Mouse (Mus musculus) neural tube, embryonic 12.5 days (tissue): ENCODE measurements around the gene Bckdha. TPM values are rescaled to one million over a fixed set of nuclear protein-coding genes. Genes with fewer than 3 reads are reported as not detected.
A peak's percentile ranks its signal among the peaks of the same experiment; 100 is the strongest.

Experiments
- ATAC-seq: fragments of 200-750 bp; cut with Nextera tagmentation; 2 replicates; pipeline ENCODE4 v1.8.0; 2017; ENCODE audit warnings: low read depth, mild to moderate bottlenecking, moderate TSS enrichment, moderate library complexity; ENCODE audit not compliant: low FRiP score
- H3K27ac ChIP-seq: fragments of 300-500 bp; sonication (generic); 2 replicates; pipeline ENCODE4 v1.5.1; 2016
- H3K27me3 ChIP-seq: fragments of 300-500 bp; sonication (generic); replicated peaks from 2 replicates; pipeline ENCODE4 v1.6.1; 2016; ENCODE audit warnings: mild to moderate bottlenecking
- H3K36me3 ChIP-seq: fragments of 300-500 bp; sonication (generic); 2 replicates; pipeline ENCODE4 v1.6.1; 2016; ENCODE audit warnings: mild to moderate bottlenecking
- H3K4me1 ChIP-seq: fragments of 300-500 bp; sonication (generic); 2 replicates; pipeline ENCODE4 v1.6.1; 2016
- H3K4me2 ChIP-seq: fragments of 300-500 bp; sonication (generic); replicated peaks from 2 replicates; pipeline ENCODE4 v1.6.1; 2016; ENCODE audit warnings: mild to moderate bottlenecking
- H3K4me3 ChIP-seq: fragments of 300-500 bp; sonication (generic); 2 replicates; pipeline ENCODE4 v1.5.1; 2016
- H3K9ac ChIP-seq: fragments of 300-500 bp; sonication (generic); 2 replicates; pipeline ENCODE4 v1.6.1; 2016; ENCODE audit warnings: mild to moderate bottlenecking
- H3K9me3 ChIP-seq: fragments of 300-500 bp; sonication (generic); 2 replicates; pipeline ENCODE4 v1.6.1; 2016; ENCODE audit warnings: mild to moderate bottlenecking
- WGBS: fragments of 180-500 bp; shearing (Covaris S2); methylation state at CpG from one replicate; pipeline ENCODE4 v1.1.7; 2016; 5-methylcytosine and 5-hydroxymethylcytosine counted together
- polyA plus RNA-seq: library from polyadenylated mRNA; unstranded; fragments of >200 nt; fragmentation: Nextera tagmentation; extraction: Ambion mirVana; gene quantifications from 2 replicates; pipeline ENCODE4 v1.2.1, GENCODE M21; 2016

Gene Bckdha
- polyA plus RNA-seq, 1 experiment from 2014 or later: 48.4 TPM

DNA sequence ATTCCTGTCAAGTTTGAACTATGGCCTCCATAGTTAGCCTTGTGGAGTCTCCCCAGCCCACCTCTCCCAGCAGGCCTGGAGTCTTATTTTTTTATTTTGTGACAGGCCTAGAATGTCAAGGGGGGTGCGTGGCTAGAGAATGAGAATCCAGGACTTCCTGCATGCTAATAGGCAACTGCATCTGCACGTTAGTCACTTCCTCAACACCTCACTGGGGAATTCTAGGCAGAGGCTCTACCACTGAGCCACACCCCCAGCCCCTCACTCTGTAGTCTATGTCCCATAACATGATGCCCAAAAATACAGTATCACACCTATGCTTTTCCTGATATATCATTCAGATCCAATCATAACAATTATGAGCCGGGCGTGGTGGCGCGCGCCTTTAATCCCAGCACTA is 18.2 kb upstream of the Bckdha start:
- ATAC-seq: no peak
- no peaks in the 10 kb centered on the region for H3K9me3 ChIP-seq
- WGBS: 88% methylated on average over 7 of the region's 7 CpGs
- no peak overlapping the region for H3K4me2 ChIP-seq
- no peak overlapping the region for H3K9ac ChIP-seq
- H3K36me3 ChIP-seq: no peaks in the 10 kb centered on the region
- H3K27ac ChIP-seq: peak overlapping the region; percentile 22; the same call in 1 of the 2 replicates
- H3K27me3 ChIP-seq: peaks cover 33% of the 10 kb centered on the region
- peaks cover 10% of the 10 kb centered on the region; the same call in 1 of the 2 replicates for H3K4me1 ChIP-seq
- no peak overlapping the region for H3K4me3 ChIP-seq

- peaks cover 33% of the 10 kb centered on the region for H3K27me3 ChIP-seq
- no peak for ATAC-seq
- no peaks in the 10 kb centered on the region for H3K36me3 ChIP-seq
- no peak overlapping the region for H3K4me3 ChIP-seq
- H3K9ac ChIP-seq: no peak overlapping the region
- 63% methylated on average over 15 of the region's 15 CpGs for WGBS
- H3K9me3 ChIP-seq: no peaks in the 10 kb centered on the region
- no peak overlapping the region for H3K4me2 ChIP-seq
- peaks cover 7% of the 10 kb centered on the region; the same call in 1 of the 2 replicates for H3K4me1 ChIP-seq
- H3K27ac ChIP-seq: no peak overlapping the region
Observed at GRCm38 (mm10) chr7:25676085-25676781, 17.5 kb upstream of the Bckdha start.

GRCm38 (mm10) chr7:25675405-25675804 is 16.6 kb upstream of the Bckdha start:
- ATAC-seq: no peak
- H3K9me3 ChIP-seq: no peaks in the 10 kb centered on the region
- H3K4me2 ChIP-seq: peak overlapping the region; percentile 56
- no peak overlapping the region for H3K4me3 ChIP-seq
- WGBS: 42% methylated on average over 6 of the region's 6 CpGs
- peaks cover 33% of the 10 kb centered on the region for H3K27me3 ChIP-seq
- H3K4me1 ChIP-seq: 0 out of 2 replicates have a peak, but pooled peaks cover 6% of the 10 kb centered on the region
- H3K9ac ChIP-seq: no peak overlapping the region
- H3K36me3 ChIP-seq: no peaks in the 10 kb centered on the region
- no peak overlapping the region for H3K27ac ChIP-seq

- Histone ChIP-seq H3K4me1 (0 out of 2 replicates have a peak, but pooled peaks cover under 1% of the 10 kb centered on the region), H3K9ac (peak within 1 kb of the TSS; percentile 44; the same call in 1 of the 2 replicates), H3K4me3 (peak within 1 kb of the TSS; percentile 19), H3K27me3 (peaks cover 33% of the 10 kb centered on the region), H3K4me2 (peak within 1 kb of the TSS; percentile 56), H3K27ac (no peak within 1 kb of the TSS), H3K36me3 (no peaks in the 10 kb centered on the region), H3K9me3 (no peaks in the 10 kb centered on the region)
- ATAC-seq: peak; percentile 41
- WGBS: 1% methylated on average over 29 of the region's 29 CpGs
Observed at GRCm38 (mm10) chr7:25674719-25675300, 16.0 kb upstream of the Bckdha start, which contains the start of gene Tmem91. Gene Tmem91 (minus strand): TSS chr7:25675166.

DNA sequence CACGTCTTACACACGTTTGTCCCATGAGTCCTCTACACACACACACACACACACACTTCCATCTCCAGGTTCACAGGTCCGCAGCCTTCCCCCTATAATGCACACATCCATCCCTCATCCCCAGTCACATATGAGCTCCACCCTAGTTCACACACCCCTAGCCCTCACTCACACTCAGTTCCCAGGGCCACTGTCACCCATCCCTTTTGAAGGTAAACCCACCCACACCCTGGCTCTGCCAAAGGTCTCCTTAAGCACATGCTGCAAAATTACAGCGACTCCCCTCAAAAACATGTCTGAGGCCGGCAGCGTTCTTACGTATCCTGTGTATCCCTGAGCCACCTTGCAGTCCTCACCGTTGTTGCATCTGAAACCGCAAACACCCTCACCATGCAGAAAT is 15.5 kb upstream of the Bckdha start:
- H3K27me3 ChIP-seq: peaks cover 33% of the 10 kb centered on the region
- WGBS: 23% methylated on average over 9 of the region's 9 CpGs

GRCm38 (mm10) chr7:25672442-25672841 is 13.7 kb upstream of the Bckdha start:
- Histone ChIP-seq H3K9ac (no peak overlapping the region), H3K27ac (no peak overlapping the region), H3K4me3 (no peak overlapping the region), H3K27me3 (peaks cover 33% of the 10 kb centered on the region), H3K4me1 (no peaks in the 10 kb centered on the region), H3K4me2 (no peak overlapping the region), H3K36me3 (peaks cover 21% of the 10 kb centered on the region), H3K9me3 (no peaks in the 10 kb centered on the region)
- no peak for ATAC-seq
- WGBS: 50% methylated on average over 4 of the region's 4 CpGs

More for the DNA sequence above, 15.5 kb upstream of the Bckdha start:
- H3K36me3 ChIP-seq: peaks cover 4% of the 10 kb centered on the region
- peak overlapping the region; percentile 44; the same call in 1 of the 2 replicates for H3K9ac ChIP-seq
- H3K4me2 ChIP-seq: peak overlapping the region; percentile 56
- ATAC-seq: no peak
- H3K27ac ChIP-seq: no peak overlapping the region
- no peaks in the 10 kb centered on the region for H3K4me1 ChIP-seq
- peak overlapping the region; percentile 19; the same call in 1 of the 2 replicates for H3K4me3 ChIP-seq
- H3K9me3 ChIP-seq: no peaks in the 10 kb centered on the region

DNA sequence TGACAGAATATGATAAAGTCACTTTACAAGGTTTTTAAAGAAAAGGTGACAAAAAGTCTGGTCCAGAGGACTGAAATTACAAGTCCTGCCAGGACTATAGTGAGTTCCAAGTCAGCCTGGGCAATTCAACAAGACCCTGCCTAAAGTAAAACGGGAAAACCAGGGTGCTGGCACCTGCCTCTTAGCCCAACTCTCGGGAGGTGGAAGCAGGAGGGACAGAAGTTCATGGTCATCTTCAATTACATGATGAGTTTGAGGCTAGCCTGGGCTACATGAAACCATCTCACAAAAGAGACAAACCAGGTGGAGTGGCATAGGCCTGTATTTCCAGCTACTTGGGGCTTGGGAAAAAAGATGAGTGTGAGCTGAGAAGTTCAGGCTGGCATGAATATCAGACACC is 12.9 kb upstream of the Bckdha start:
- peaks cover 21% of the 10 kb centered on the region for H3K36me3 ChIP-seq
- H3K4me3 ChIP-seq: no peak overlapping the region
- 84% methylated on average over 2 of the region's 2 CpGs for WGBS
- H3K27me3 ChIP-seq: peaks cover 33% of the 10 kb centered on the region
- H3K27ac ChIP-seq: no peak overlapping the region
- no peaks in the 10 kb centered on the region for H3K9me3 ChIP-seq
- no peak overlapping the region for H3K4me2 ChIP-seq
- no peak overlapping the region for H3K9ac ChIP-seq
- no peaks in the 10 kb centered on the region for H3K4me1 ChIP-seq
- ATAC-seq: no peak

- 90% methylated on average over 4 of the region's 4 CpGs for WGBS
- H3K36me3 ChIP-seq: peaks cover 32% of the 10 kb centered on the region
- H3K9ac ChIP-seq: no peak overlapping the region
- H3K9me3 ChIP-seq: no peaks in the 10 kb centered on the region
- peaks cover 25% of the 10 kb centered on the region for H3K27me3 ChIP-seq
- no peaks in the 10 kb centered on the region for H3K4me1 ChIP-seq
- no peak for ATAC-seq
- H3K4me3 ChIP-seq: no peak overlapping the region
- no peak overlapping the region for H3K27ac ChIP-seq
- no peak overlapping the region for H3K4me2 ChIP-seq
Observed at GRCm38 (mm10) chr7:25670096-25670495, 11.3 kb upstream of the Bckdha start.

DNA sequence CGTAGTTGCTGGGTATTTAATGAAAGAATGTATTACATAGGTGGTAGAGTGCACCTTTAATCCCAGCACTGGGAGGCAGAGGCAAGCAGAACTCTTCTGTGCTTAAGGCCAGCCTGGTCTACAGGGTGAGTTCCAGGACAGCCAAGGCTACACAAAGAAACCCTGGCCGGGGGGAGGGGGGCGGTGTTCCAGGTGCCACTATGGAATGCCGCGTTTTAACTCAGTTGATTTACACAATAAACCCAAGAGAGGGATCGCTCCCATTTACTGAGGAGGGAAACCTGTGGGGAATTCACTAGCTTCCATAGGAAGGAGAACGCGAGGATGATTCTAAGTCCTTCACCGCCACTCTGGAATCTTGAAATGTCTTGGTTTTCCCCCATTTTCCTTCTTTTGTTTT is 10.8 kb upstream of the Bckdha start:
- ATAC-seq: no peak
- Histone ChIP-seq H3K36me3 (peaks cover 35% of the 10 kb centered on the region), H3K4me3 (no peak overlapping the region), H3K4me2 (no peak overlapping the region), H3K9ac (no peak overlapping the region), H3K9me3 (no peaks in the 10 kb centered on the region), H3K27me3 (peaks cover 21% of the 10 kb centered on the region), H3K27ac (no peak overlapping the region), H3K4me1 (no peaks in the 10 kb centered on the region)
- WGBS: 81% methylated on average over 9 of the region's 9 CpGs

- WGBS: 87% methylated on average over 10 of the region's 10 CpGs
- H3K4me1 ChIP-seq: no peaks in the 10 kb centered on the region
Observed at GRCm38 (mm10) chr7:25669158-25669557, 10.4 kb upstream of the Bckdha start.

GRCm38 (mm10) chr7:25666381-25666780 is 7.6 kb upstream of the Bckdha start:
- no peak overlapping the region for H3K9ac ChIP-seq
- H3K9me3 ChIP-seq: no peaks in the 10 kb centered on the region
- H3K4me3 ChIP-seq: no peak overlapping the region
- H3K27me3 ChIP-seq: no peaks in the 10 kb centered on the region
- WGBS: 96% methylated on average over 8 of the region's 8 CpGs
- H3K4me2 ChIP-seq: no peak overlapping the region
- no peak overlapping the region for H3K27ac ChIP-seq
- H3K4me1 ChIP-seq: no peaks in the 10 kb centered on the region
- ATAC-seq: no peak
- H3K36me3 ChIP-seq: peaks cover 54% of the 10 kb centered on the region

More at GRCm38 (mm10) chr7:25669158-25669557, 10.4 kb upstream of the Bckdha start:
- Histone ChIP-seq H3K27ac (no peak overlapping the region), H3K4me3 (no peak overlapping the region), H3K9me3 (no peaks in the 10 kb centered on the region), H3K4me2 (no peak overlapping the region), H3K9ac (no peak overlapping the region), H3K27me3 (peaks cover 16% of the 10 kb centered on the region), H3K36me3 (peaks cover 38% of the 10 kb centered on the region)
- ATAC-seq: no peak

DNA sequence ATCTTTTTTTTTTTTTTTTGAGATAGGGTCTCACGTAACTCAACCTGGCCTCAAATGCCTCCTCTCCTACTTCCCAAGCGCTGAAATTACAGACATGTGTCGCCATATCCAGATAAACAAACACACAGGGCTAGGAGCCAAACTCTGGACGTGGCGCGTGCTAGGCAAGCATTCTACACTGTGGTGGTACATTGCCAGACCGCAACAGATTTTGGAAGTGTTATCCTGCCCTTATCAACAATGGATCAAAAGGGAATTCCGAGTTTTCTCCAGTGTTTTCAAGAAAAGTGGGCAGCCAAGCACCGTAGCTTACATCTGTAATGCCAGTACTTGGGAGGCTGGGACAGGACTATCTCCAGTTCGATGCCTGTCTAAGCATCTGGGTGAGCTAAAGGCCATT is 996 bp downstream of the Bckdha start:
- H3K27ac ChIP-seq: no peak overlapping the region

More for the DNA sequence above, 996 bp downstream of the Bckdha start:
- Histone ChIP-seq H3K36me3 (peaks cover 6% of the 10 kb centered on the region; the same call in 1 of the 2 replicates), H3K4me2 (peak overlapping the region; percentile 82), H3K27me3 (no peaks in the 10 kb centered on the region), H3K9me3 (no peaks in the 10 kb centered on the region), H3K4me1 (peaks cover 9% of the 10 kb centered on the region; the same call in 1 of the 2 replicates), H3K9ac (peak overlapping the region; percentile 58), H3K4me3 (peak overlapping the region; percentile 65)
- WGBS: 43% methylated on average over 10 of the region's 10 CpGs
- no peak for ATAC-seq
